Mouse (Mus musculus) midbrain, embryonic 13.5 days (tissue): Measurements from ENCODE around the gene Afdn. TPM values are rescaled to one million over a fixed set of nuclear protein-coding genes. Genes with fewer than 3 reads are reported as not detected.

Experiments used
- ATAC-seq: fragments of 200-750 bp; cut with Nextera tagmentation; 2 replicates; pipeline ENCODE4 v1.8.0; 2017; ENCODE audit warnings: mild to moderate bottlenecking, moderate TSS enrichment, moderate library complexity
- H3K27ac ChIP-seq: fragments of 300-500 bp; sonication (generic); 2 replicates; pipeline ENCODE4 v1.5.1; 2015; ENCODE audit warnings: inconsistent platforms, mild to moderate bottlenecking, moderate library complexity
- H3K27me3 ChIP-seq: fragments of 300-500 bp; sonication (generic); 2 replicates; pipeline ENCODE4 v1.6.1; 2015; ENCODE audit warnings: mild to moderate bottlenecking, inconsistent platforms
- H3K36me3 ChIP-seq: fragments of 300-500 bp; sonication (generic); 2 replicates; pipeline ENCODE4 v1.6.1; 2015; ENCODE audit warnings: mild to moderate bottlenecking, inconsistent platforms
- H3K4me1 ChIP-seq: fragments of 300-500 bp; sonication (generic); replicated peaks from 2 replicates; pipeline ENCODE4 v1.6.1; 2015; ENCODE audit warnings: inconsistent platforms
- H3K4me2 ChIP-seq: fragments of 300-500 bp; sonication (generic); replicated peaks from 2 replicates; pipeline ENCODE4 v1.6.1; 2015; ENCODE audit warnings: moderate library complexity, mild to moderate bottlenecking, inconsistent platforms
- H3K4me3 ChIP-seq: fragments of 300-500 bp; sonication (generic); replicated peaks from 2 replicates; pipeline ENCODE4 v1.5.1; 2015; ENCODE audit warnings: mild to moderate bottlenecking, inconsistent platforms
- H3K9ac ChIP-seq: fragments of 300-500 bp; sonication (generic); replicated peaks from 2 replicates; pipeline ENCODE4 v1.6.1; 2015; ENCODE audit warnings: mild to moderate bottlenecking, inconsistent platforms
- H3K9me3 ChIP-seq: fragments of 300-500 bp; sonication (generic); 2 replicates; pipeline ENCODE4 v1.6.1; 2016; ENCODE audit warnings: mild to moderate bottlenecking, inconsistent platforms
- WGBS: fragments of 180-500 bp; shearing (Covaris S2); methylation state at CpG from one replicate; pipeline ENCODE4 v1.1.7; 2015; 5-methylcytosine and 5-hydroxymethylcytosine counted together
- polyA plus RNA-seq: library from polyadenylated mRNA; unstranded; fragments of >200 nt; fragmentation: Nextera tagmentation; extraction: Ambion mirVana; gene quantifications from 2 replicates; pipeline ENCODE4 v1.2.1, GENCODE M21; 2015

Afdn gene
- 158 and 165 TPM in 2 replicates for polyA plus RNA-seq

DNA sequence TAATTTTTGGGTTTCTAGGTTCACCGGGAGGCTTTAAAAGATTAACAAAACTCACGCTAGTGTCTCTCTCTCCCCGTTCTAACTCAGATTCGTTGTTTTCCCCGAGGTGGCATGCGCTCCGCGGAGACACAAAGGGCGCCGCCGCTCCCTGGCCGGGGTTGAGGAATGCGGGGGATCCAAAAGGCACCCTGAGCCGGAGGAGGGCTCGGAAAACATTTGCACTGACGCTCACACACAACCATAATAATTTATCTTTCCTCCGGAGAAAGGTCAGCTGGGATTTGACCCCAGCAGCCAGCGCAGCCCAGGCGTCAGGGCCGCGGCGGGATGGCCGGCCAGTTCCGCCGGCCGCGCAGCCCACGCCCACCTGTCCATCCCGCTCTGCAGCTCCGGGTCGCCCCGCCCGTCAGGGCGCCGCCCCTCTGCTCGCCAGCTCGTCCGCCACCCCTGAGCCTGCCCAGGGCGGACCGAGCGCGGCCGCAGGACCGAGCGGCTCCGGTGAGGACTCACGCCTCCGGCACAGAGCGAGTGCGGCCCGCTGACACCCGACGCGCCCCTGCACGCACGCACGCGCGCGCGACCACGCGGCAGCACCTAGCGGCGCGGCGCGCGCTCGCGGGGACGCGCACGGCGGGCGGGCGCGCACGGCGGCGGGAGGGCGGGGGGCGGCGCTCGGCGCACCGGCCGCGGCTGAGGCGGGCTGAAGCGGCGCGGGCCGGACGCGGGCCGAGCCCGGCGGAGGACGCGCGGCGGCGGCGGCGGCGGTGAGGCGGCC, at the start of gene Afdn:
Afdn (plus strand) TSS at position 687 of the 775 bp plus-strand sequence.
- Histone ChIP-seq H3K4me2 (peak within 1 kb of the TSS; percentile 94), H3K27me3 (no peaks in the 10 kb centered on the region), H3K36me3 (no peaks in the 10 kb centered on the region), H3K4me1 (peaks cover 43% of the 10 kb centered on the region), H3K27ac (peak within 1 kb of the TSS; percentile 99), H3K9me3 (no peaks in the 10 kb centered on the region), H3K4me3 (peak within 1 kb of the TSS; percentile 98), H3K9ac (peak within 1 kb of the TSS; percentile 96)
- WGBS = under 1% methylated on average over 55 of the region's 108 CpGs
- peak; percentile 94 for ATAC-seq

DNA sequence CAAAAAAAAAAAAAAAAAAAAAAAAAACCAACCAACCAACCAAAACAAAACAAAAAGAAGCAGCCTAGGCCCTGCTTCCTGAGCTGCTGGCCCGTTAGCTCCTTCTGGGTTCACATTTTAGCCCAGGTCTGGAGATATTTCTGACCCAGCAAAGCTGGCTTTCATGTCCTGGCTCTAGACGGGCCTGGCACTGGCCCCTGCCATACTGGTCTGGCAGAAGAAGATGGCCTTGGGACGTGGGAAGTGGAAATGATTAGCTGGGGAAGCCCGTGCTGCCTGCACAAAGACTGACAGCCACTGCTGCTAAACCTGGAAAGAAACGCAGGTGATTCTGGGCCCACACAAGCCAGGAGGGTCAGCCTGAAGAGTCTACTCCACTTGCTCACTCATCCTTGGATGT, 49.2 kb upstream of the Afdn start:
- Histone ChIP-seq H3K27me3 (no peaks in the 10 kb centered on the region), H3K9me3 (no peaks in the 10 kb centered on the region), H3K4me2 (no peak overlapping the region), H3K9ac (no peak overlapping the region), H3K36me3 (no peaks in the 10 kb centered on the region), H3K4me3 (no peak overlapping the region), H3K27ac (0 out of 2 replicates have a peak overlapping the region, but pooled peaks have one; percentile 7), H3K4me1 (no peaks in the 10 kb centered on the region)
- WGBS = 85% methylated on average over 5 of the region's 5 CpGs
- no peak for ATAC-seq

DNA sequence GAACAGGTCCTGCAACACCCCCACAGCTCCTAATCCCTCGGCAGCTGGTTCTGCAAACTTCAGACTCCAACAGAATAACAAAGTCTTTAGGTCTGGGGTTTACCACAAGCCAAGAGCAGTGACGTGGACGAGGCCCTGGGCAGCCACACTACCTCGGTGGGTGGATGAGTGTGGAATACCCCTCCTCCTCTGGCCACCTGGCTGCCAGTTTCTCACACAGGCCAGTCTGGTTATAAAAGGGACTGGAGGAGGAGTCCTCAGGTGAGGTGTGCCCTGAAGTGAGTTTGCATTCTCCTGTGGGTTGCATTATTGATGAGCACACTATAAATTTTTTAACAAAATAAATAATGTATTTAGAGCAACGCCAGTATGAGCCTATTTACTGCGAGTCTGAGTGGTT, 48.2 kb upstream of the Afdn start:
- no peak overlapping the region for H3K4me3 ChIP-seq
- 73% methylated on average over 6 of the region's 6 CpGs for WGBS
- H3K36me3 ChIP-seq = no peaks in the 10 kb centered on the region
- H3K27me3 ChIP-seq = no peaks in the 10 kb centered on the region
- H3K4me2 ChIP-seq = no peak overlapping the region
- ATAC-seq = peak; percentile 83
- no peak overlapping the region for H3K9ac ChIP-seq
- H3K9me3 ChIP-seq = no peaks in the 10 kb centered on the region
- H3K4me1 ChIP-seq = no peaks in the 10 kb centered on the region
- 0 out of 2 replicates have a peak overlapping the region, but pooled peaks have one; percentile 35 for H3K27ac ChIP-seq

DNA sequence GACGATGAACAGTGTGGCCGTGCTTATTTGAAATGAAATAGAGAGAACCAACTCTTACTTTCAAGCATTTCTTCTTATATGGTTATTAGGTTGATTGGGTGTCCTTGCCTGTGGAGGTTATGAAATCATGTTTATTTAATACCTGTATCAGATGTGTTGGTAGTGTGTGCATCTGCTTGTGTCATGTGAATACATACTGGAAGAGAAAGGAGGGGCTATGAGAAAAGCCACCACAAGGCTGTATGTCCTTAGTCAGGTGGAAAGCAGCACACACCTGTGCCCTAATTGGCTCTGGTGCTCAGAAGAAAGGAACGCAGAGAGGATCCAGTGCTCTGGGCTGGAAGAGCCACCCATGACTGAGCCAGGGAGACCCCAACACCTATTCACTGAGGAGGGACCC, 47.8 kb upstream of the Afdn start:
- Histone ChIP-seq H3K4me3 (no peak overlapping the region), H3K27ac (peak overlapping the region; percentile 3; the same call in 1 of the 2 replicates), H3K4me1 (no peaks in the 10 kb centered on the region), H3K36me3 (no peaks in the 10 kb centered on the region), H3K9ac (no peak overlapping the region), H3K9me3 (no peaks in the 10 kb centered on the region), H3K27me3 (no peaks in the 10 kb centered on the region), H3K4me2 (no peak overlapping the region)
- 85% methylated on average over 3 of the region's 3 CpGs for WGBS
- ATAC-seq = peak; percentile 55

DNA sequence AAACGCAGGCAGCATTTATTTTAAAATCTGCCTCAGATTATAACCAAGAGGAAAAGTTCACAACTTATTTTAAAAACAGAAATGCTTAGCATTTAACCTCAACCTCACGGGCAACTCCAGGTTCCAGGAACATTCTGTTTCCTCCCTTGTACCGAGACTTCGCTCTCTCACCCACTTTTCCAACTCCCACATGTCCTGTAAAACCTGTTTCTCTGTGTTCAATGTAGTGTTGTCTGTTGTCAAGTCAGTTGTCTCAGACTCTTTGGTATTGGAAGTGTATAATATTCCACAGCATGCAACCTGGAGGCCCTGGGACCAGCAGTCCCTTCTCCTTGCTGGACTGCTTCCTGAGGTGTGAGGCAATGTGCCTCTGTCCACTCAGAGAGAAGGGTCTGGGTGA, 46.2 kb upstream of the Afdn start:
- WGBS = 97% methylated on average over 4 of the region's 4 CpGs
- no peaks in the 10 kb centered on the region for H3K36me3 ChIP-seq
- no peak overlapping the region for H3K4me2 ChIP-seq
- H3K27me3 ChIP-seq = no peaks in the 10 kb centered on the region
- H3K4me3 ChIP-seq = no peak overlapping the region
- H3K9ac ChIP-seq = no peak overlapping the region
- H3K4me1 ChIP-seq = no peaks in the 10 kb centered on the region
- no peak overlapping the region for H3K27ac ChIP-seq
- no peak for ATAC-seq
- H3K9me3 ChIP-seq = no peaks in the 10 kb centered on the region

DNA sequence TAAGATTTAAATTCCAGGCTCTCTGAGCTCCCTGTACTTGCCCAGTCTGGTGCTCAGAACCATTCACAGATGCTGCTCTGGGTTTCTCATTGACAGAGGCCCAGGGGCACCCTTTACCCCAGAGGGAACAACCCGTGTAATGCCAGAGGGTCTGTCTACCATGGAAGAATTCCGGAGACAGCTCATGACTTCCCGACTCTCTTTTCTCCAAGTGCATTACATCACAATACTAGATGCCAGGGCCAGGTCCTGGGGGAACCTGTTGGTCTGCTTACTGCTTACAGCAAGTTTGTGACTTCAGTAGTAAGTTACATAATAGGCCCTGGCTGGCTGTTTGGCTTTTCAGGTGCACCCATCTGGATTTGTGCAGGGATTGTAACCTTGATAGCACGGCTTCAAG, 45.7 kb upstream of the Afdn start:
- Histone ChIP-seq H3K4me2 (no peak overlapping the region), H3K36me3 (no peaks in the 10 kb centered on the region), H3K4me1 (no peaks in the 10 kb centered on the region), H3K4me3 (no peak overlapping the region), H3K27ac (no peak overlapping the region), H3K9me3 (no peaks in the 10 kb centered on the region), H3K27me3 (no peaks in the 10 kb centered on the region), H3K9ac (no peak overlapping the region)
- no peak for ATAC-seq
- WGBS = 76% methylated on average over 4 of the region's 4 CpGs

DNA sequence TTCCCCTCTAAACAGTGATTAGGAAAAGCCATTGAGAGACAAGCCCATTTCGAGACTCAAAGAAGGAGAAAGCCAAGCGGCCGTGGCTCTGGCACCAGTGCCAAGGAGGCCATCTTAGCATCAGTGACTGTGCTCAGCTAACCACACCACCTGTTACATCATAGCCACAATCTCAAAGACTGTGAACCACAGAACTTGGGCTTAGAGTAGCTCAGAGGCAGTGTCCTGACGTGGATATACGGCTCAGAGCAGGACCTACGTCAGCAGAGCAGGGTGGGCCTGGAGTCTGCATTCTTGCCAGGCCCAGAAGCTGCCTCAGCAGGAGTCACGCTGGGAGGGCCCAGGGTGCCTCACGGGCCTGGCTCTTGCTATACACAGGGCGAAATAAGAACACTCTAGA, 44.8 kb upstream of the Afdn start:
- Histone ChIP-seq H3K27ac (no peak overlapping the region), H3K27me3 (no peaks in the 10 kb centered on the region), H3K9ac (no peak overlapping the region), H3K36me3 (no peaks in the 10 kb centered on the region), H3K4me1 (no peaks in the 10 kb centered on the region), H3K4me2 (no peak overlapping the region), H3K9me3 (no peaks in the 10 kb centered on the region), H3K4me3 (no peak overlapping the region)
- WGBS = 77% methylated on average over 9 of the region's 9 CpGs
- ATAC-seq = no peak

DNA sequence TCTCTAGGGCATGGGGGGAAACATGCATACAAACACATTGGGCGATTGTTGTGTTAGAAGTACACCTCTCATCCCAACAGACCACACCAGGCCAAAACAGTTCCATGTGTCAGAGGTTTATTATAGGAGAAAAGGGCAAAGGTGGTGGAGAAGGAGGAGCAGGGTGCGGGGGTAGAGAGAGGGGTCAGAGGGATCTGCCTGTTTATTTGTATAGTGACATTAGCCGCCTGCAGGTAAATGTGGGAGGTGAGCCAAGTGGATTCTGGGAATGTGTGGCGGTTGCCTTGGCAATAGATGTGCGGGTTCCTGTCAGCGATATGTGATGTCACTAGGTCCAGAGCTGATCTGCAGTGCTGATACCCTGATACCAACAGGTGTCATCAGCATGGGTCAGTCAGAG, 44.0 kb upstream of the Afdn start:
- 95% methylated on average over 6 of the region's 6 CpGs for WGBS
- Histone ChIP-seq H3K4me1 (no peaks in the 10 kb centered on the region), H3K9ac (no peak overlapping the region), H3K9me3 (no peaks in the 10 kb centered on the region), H3K27me3 (no peaks in the 10 kb centered on the region), H3K27ac (no peak overlapping the region), H3K4me2 (no peak overlapping the region), H3K36me3 (no peaks in the 10 kb centered on the region), H3K4me3 (no peak overlapping the region)
- ATAC-seq = no peak

DNA sequence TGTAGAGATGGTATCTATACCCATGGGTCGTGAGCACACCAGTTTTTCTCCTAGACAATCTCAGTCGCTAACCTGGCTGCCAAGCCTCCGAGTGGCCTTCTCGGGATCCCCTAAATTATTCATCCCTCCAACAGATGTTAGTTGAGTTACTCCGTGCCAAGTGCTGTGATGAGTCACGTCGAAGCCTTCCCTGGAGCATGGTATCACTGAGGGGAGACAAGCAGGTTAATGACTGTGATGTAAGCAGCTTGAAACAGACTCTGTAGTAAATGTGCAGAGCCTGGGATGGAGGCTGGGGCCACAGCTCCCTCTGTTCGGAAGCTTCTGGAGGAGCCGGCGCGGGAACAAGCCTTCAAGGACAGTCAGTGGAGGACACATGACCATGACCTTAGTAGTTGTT, 42.9 kb upstream of the Afdn start:
- no peaks in the 10 kb centered on the region for H3K27me3 ChIP-seq
- no peak overlapping the region for H3K4me3 ChIP-seq
- H3K4me1 ChIP-seq = peaks cover 8% of the 10 kb centered on the region
- H3K4me2 ChIP-seq = no peak overlapping the region
- no peaks in the 10 kb centered on the region for H3K36me3 ChIP-seq
- H3K9ac ChIP-seq = no peak overlapping the region
- ATAC-seq = no peak
- H3K9me3 ChIP-seq = no peaks in the 10 kb centered on the region
- 89% methylated on average over 11 of the region's 11 CpGs for WGBS
- H3K27ac ChIP-seq = no peak overlapping the region

DNA sequence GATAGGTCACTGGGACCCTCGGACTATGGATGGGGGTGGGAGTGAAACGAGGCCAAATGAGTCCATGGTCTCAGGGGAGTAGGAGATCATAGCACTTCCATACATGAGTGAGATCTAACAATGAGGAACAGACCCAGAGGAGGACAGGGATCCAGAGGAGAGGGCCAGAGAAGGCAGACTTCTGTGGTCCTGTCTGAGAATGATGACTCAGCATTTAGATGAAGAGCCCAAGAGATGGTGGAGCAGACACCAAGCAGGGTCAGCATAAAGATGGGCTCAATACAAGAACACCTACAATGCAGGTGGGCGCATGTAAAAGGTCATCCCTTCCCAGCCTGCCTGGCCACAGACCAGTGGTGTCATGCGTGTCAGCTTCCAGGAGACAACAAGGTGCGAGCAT, 40.2 kb upstream of the Afdn start:
- Histone ChIP-seq H3K4me3 (no peak overlapping the region), H3K27ac (no peak overlapping the region), H3K36me3 (no peaks in the 10 kb centered on the region), H3K9ac (no peak overlapping the region), H3K9me3 (no peaks in the 10 kb centered on the region), H3K4me2 (no peak overlapping the region), H3K27me3 (no peaks in the 10 kb centered on the region), H3K4me1 (peaks cover 30% of the 10 kb centered on the region)
- 93% methylated on average over 5 of the region's 5 CpGs for WGBS
- no peak for ATAC-seq

DNA sequence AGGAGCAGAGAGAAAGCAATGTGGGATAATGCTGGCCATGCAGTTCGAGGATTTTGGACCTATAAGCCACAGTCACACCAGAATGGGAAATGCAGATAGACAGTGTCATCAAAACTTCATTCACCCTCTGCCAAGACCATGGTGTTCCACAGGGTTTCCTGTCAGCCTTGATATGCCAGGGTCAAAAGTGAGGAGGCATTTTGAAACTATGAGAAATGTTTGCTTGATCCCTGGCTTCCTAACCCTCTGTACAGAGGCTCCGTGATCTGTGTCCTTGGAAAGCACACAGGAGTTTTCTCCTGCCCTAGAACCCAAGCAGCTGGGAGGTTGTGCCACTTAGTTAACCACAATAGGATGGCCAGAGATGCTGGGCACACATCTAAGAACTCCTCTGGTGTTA, 39.0 kb upstream of the Afdn start:
- no peak for ATAC-seq
- H3K4me2 ChIP-seq = no peak overlapping the region
- 90% methylated on average over 2 of the region's 2 CpGs for WGBS
- H3K36me3 ChIP-seq = no peaks in the 10 kb centered on the region
- no peak overlapping the region for H3K9ac ChIP-seq
- H3K4me3 ChIP-seq = no peak overlapping the region
- H3K9me3 ChIP-seq = no peaks in the 10 kb centered on the region
- H3K4me1 ChIP-seq = peaks cover 31% of the 10 kb centered on the region
- 0 out of 2 replicates have a peak overlapping the region, but pooled peaks have one; percentile 71 for H3K27ac ChIP-seq
- no peaks in the 10 kb centered on the region for H3K27me3 ChIP-seq

DNA sequence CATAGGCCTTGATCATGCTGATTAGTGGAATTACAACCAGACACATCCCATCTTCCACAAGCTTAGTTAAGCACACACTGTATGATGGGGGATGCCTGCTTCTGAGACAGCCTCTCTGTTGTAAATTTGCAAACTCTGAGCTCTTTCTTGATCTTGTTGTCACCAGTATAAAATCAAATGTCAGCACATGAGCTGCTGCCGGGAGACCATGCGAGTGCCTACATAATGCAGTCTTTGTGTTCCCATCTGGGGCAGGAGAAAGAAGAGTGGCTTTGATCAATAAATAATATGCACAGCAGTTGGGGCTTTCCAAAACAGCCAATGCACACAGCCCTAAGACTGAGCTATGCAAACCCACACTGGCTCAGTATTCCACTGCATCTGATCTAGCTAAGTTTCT, 37.9 kb upstream of the Afdn start:
- Histone ChIP-seq H3K27ac (peak overlapping the region; percentile 71), H3K9ac (no peak overlapping the region), H3K9me3 (no peaks in the 10 kb centered on the region), H3K27me3 (no peaks in the 10 kb centered on the region), H3K4me2 (no peak overlapping the region), H3K4me1 (peaks cover 31% of the 10 kb centered on the region), H3K36me3 (no peaks in the 10 kb centered on the region), H3K4me3 (no peak overlapping the region)
- ATAC-seq = peak; percentile 75
- 3% methylated on average over 2 of the region's 2 CpGs for WGBS
